Mouse (Mus musculus) liver, embryonic 14.5 days (tissue): ENCODE data around the gene Ngdn.

Source experiments
- CTCF ChIP-seq: IDR thresholded peaks from 2 replicates; pipeline ENCODE4 v1.5.1; 2016; ENCODE audit warnings: antibody characterized with exemption, low read depth, control low read depth
- EP300 ChIP-seq: IDR thresholded peaks from 2 replicates; pipeline ENCODE4 v1.6.1; 2016; ENCODE audit warnings: antibody characterized with exemption, low read depth

GRCm38 (mm10) chr14:55054191-55054749 lies 39.0 kb downstream of the Ngdn start:
- TF ChIP-seq CTCF = no peak
- no peak for TF ChIP-seq EP300
